Mouse (Mus musculus) G1E (cell line): Measurements from ENCODE around the gene Ggact. TPM values are rescaled to one million over a fixed set of nuclear protein-coding genes. Genes with fewer than 3 reads are reported as not detected.

Experiments
- ATAC-seq: 2 replicates; pipeline ENCODE4 v1.8.0; 2016; ENCODE audit warnings: mild to moderate bottlenecking; ENCODE audit not compliant: insufficient number of reproducible peaks, poor library complexity, low FRiP score, severe bottlenecking; ENCODE audit errors: extremely low read depth
- DNase-seq: peaks from one replicate; pipeline ENCODE4 v3.0.0; 2012; ENCODE audit warnings: low spot score
- H3K27me3 ChIP-seq: 2 replicates; pipeline ENCODE4 v1.6.1; 2012; ENCODE audit warnings: mild to moderate bottlenecking, low read length, inconsistent platforms; ENCODE audit not compliant: insufficient read depth
- H3K36me3 ChIP-seq: replicated peaks from 2 replicates; pipeline ENCODE3; 2012; ENCODE audit warnings: mild to moderate bottlenecking, inconsistent platforms
- H3K4me1 ChIP-seq: 2 replicates; pipeline ENCODE4 v1.6.1; 2012; ENCODE audit warnings: low read depth, low read length, inconsistent platforms, mixed read lengths; ENCODE audit not compliant: insufficient read depth
- H3K4me3 ChIP-seq: 2 replicates; pipeline ENCODE4 v1.5.1; 2012; ENCODE audit warnings: low read depth, mild to moderate bottlenecking, inconsistent platforms, low read length, moderate library complexity, mixed read lengths
- H3K9me3 ChIP-seq: replicated peaks from 2 replicates; pipeline ENCODE4 v1.6.1; 2012; ENCODE audit warnings: inconsistent platforms
- CTCF ChIP-seq: IDR thresholded peaks from 2 replicates; pipeline ENCODE4 v1.5.1; 2012; ENCODE audit warnings: low read depth, low read length, inconsistent platforms, mixed read lengths
- GATA1 ChIP-seq: IDR thresholded peaks from 2 replicates; pipeline ENCODE4 v1.6.1; 2012; ENCODE audit warnings: borderline replicate concordance, low read length, inconsistent platforms, mixed read lengths
- GATA2 ChIP-seq: IDR thresholded peaks from 2 replicates; pipeline ENCODE4 v1.6.1; 2012; ENCODE audit warnings: low read depth, low read length, inconsistent platforms, borderline replicate concordance
- POLR2AphosphoS5 ChIP-seq: IDR thresholded peaks from 2 replicates; pipeline ENCODE4 v1.6.1; 2012; ENCODE audit warnings: low read depth, low read length, inconsistent platforms; ENCODE audit not compliant: insufficient replicate concordance
- TAL1 ChIP-seq: conservative IDR thresholded peaks from 2 replicates; pipeline ENCODE4 v1.6.1; 2012; ENCODE audit warnings: low read depth, low read length, inconsistent platforms, mixed read lengths
- polyA plus RNA-seq: library from polyadenylated mRNA; stranded (reverse); fragments of >175 nt; gene quantifications from 2 replicates; pipeline ENCODE4 v1.2.3, GENCODE M21; 2012
- total RNA-seq, 2 experiments: library from RNA; stranded (forward) in 1 of 2; stranded (reverse) in 1 of 2; fragments of 200-1000 nt in 1 of 2; fragments of >200 nt in 1 of 2; fragmentation: Nextera tagmentation in 1 of 2; gene quantifications; 2 replicates each; pipeline ENCODE4 v1.2.3; 2014 to 2017

The Ggact gene
- total and polyA plus RNA-seq, 3 experiments, result 26.5 to 80.0 (median 74.6) TPM

GRCm38 (mm10) chr14:122911265-122911664, 2.3 kb downstream of the Ggact start:
- no peak for DNase-seq
- H3K4me3 ChIP-seq, result no peak overlapping the region
- no peak for TF ChIP-seq GATA2
- TF ChIP-seq CTCF, result no peak
- TF ChIP-seq GATA1, result no peak
- no peak for TF ChIP-seq TAL1
- no peak for TF ChIP-seq POLR2AphosphoS5
- peaks cover 25% of the 10 kb centered on the region for H3K36me3 ChIP-seq
- peaks cover 24% of the 10 kb centered on the region for H3K4me1 ChIP-seq
- no peaks in the 10 kb centered on the region; the same call in 1 of the 2 replicates for H3K9me3 ChIP-seq
- H3K27me3 ChIP-seq, result no peaks in the 10 kb centered on the region
- no peak for ATAC-seq

- DNase-seq, result no peak
- ATAC-seq, result no peak
- Histone ChIP-seq H3K4me3 (no peak overlapping the region), H3K9me3 (no peaks in the 10 kb centered on the region; the same call in 1 of the 2 replicates), H3K36me3 (peaks cover 38% of the 10 kb centered on the region), H3K4me1 (peaks cover 24% of the 10 kb centered on the region), H3K27me3 (no peaks in the 10 kb centered on the region)
- TF ChIP-seq GATA2 (no peak), TAL1 (no peak)
These were observed 4.0 kb downstream of the Ggact start for GRCm38 (mm10) chr14:122909368-122910091.

- DNase-seq (no peak), ATAC-seq (no peak)
These were observed 5.5 kb downstream of the Ggact start for GRCm38 (mm10) chr14:122908075-122908474.

GRCm38 (mm10) chr14:122905007-122905406, 8.6 kb downstream of the Ggact start:
- Histone ChIP-seq H3K27me3 (no peaks in the 10 kb centered on the region), H3K4me3 (no peak overlapping the region), H3K4me1 (peaks cover 7% of the 10 kb centered on the region), H3K9me3 (no peaks in the 10 kb centered on the region; the same call in 1 of the 2 replicates), H3K36me3 (peaks cover 71% of the 10 kb centered on the region)
- ATAC-seq (no peak), DNase-seq (no peak)
- TF ChIP-seq CTCF, result no peak
- TF ChIP-seq POLR2AphosphoS5, result no peak

More at GRCm38 (mm10) chr14:122908075-122908474, 5.5 kb downstream of the Ggact start:
- no peak overlapping the region for H3K4me3 ChIP-seq
- H3K36me3 ChIP-seq, result peaks cover 51% of the 10 kb centered on the region
- H3K4me1 ChIP-seq, result peaks cover 17% of the 10 kb centered on the region
- TF ChIP-seq TAL1 (no peak), GATA2 (no peak), POLR2AphosphoS5 (no peak), CTCF (no peak), GATA1 (no peak)
- no peaks in the 10 kb centered on the region for H3K27me3 ChIP-seq
- H3K9me3 ChIP-seq, result no peaks in the 10 kb centered on the region; the same call in 1 of the 2 replicates

- H3K9me3 ChIP-seq, result no peaks in the 10 kb centered on the region; the same call in 1 of the 2 replicates
- no peaks in the 10 kb centered on the region for H3K27me3 ChIP-seq
- DNase-seq (no peak), ATAC-seq (no peak)
- H3K36me3 ChIP-seq, result peaks cover 73% of the 10 kb centered on the region
- peaks cover 5% of the 10 kb centered on the region; the same call in 1 of the 2 replicates for H3K4me1 ChIP-seq
- TF ChIP-seq POLR2AphosphoS5 (no peak), TAL1 (no peak), CTCF (no peak), GATA2 (no peak), GATA1 (no peak)
- H3K4me3 ChIP-seq, result no peak overlapping the region
These were observed 9.6 kb downstream of the Ggact start for GRCm38 (mm10) chr14:122903923-122904351.

GRCm38 (mm10) chr14:122902884-122903283, 10.7 kb downstream of the Ggact start:
- Histone ChIP-seq H3K36me3 (peaks cover 65% of the 10 kb centered on the region), H3K27me3 (no peaks in the 10 kb centered on the region), H3K4me3 (no peak overlapping the region), H3K9me3 (no peaks in the 10 kb centered on the region), H3K4me1 (peaks cover 5% of the 10 kb centered on the region; the same call in 1 of the 2 replicates)
- no peak for TF ChIP-seq GATA1
- TF ChIP-seq CTCF, result no peak
- no peak for TF ChIP-seq POLR2AphosphoS5
- no peak for DNase-seq
- no peak for ATAC-seq
